In the genomic region with DNA sequence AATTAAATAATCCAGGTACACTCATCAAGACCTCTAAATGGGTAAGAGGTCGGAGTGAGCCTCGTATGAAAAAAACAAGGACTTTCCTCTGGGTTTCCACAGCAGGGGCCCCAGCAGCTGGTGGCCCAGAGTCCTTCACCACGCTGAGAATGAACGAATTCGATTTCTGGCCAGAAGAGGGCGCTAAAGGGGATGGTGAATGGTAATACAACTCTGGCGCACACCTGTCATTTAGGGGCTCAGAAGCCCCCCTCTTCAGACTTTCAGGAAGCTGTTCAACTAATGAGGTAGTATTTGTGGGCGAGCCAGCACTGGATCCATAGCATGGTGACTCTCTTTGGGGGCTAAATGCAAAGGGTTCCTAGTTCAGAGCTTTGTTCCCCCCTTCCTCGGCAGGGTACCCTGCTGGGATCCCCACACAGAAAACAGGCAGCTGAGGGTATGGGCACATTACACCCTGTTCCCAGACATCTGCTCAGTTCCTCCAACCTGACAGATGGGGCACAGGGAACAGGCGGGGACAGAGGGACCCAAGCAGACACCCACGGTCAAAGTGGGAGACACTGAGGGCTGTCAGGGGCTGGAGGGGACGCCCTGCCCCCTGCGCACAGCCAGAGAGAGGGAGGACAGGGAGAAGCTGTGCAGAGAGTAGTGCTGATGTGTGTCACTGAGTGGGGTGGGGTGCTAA, we compare ENCODE assay signal across 10 mouse cellular contexts. TPM values are rescaled to one million over a fixed set of nuclear protein-coding genes. Genes with fewer than 3 reads are reported as not detected.
DNase-seq lines count a peak whose midpoint lies in the region; ATAC-seq lines count a peak whose summit lies in the region.
"Had no signal": no experiment of that assay in that cellular context is flagged by ENCODE, and none has a peak within 500 bp of the region (broad histone marks: within the 10 kb centered on the region; RNA-seq: fewer than 3 reads in every experiment).

No protein-coding gene starts in this region.

- peak; percentile 18 to 51 for DNase-seq in frontal cortex, postnatal 10 days (ENCODE audit: low spot score in 2 of 2)
- peak; percentile 61 for DNase-seq in 3T3-L1 (ENCODE audit: low read depth, low spot score)
- DNase-seq in adrenal gland, postnatal 10 days: peak; percentile 74
- peak; percentile 66 for DNase-seq in embryonic facial prominence, embryonic 10.5 days (ENCODE audit: low spot score)
- peak; percentile 48 to 76 for DNase-seq in kidney, postnatal 25 days
- DNase-seq in lung, postnatal 25 days (ENCODE audit: low spot score): peak; percentile 35
- peak; percentile 76 for DNase-seq in splenic B cell, adult 2 months (ENCODE audit: low read depth, low spot score)

- no peaks in the 10 kb centered on the region for H3K9me3 ChIP-seq in embryonic facial prominence, embryonic 10.5 days
- H3K9me3 ChIP-seq: neural tube, embryonic 12.5 days had no signal

- H3K27ac ChIP-seq in embryonic facial prominence, embryonic 10.5 days (replicated peaks): no peak overlapping the region
- H3K27ac ChIP-seq: neural tube, embryonic 12.5 days had no signal

- WGBS in embryonic facial prominence, embryonic 10.5 days: 41% methylated on average over 13 of the region's 13 CpGs

- peaks cover 72% of the 10 kb centered on the region for H3K36me3 ChIP-seq in embryonic facial prominence, embryonic 10.5 days (replicated peaks)
- peaks cover 6% of the 10 kb centered on the region for H3K36me3 ChIP-seq in splenic B cell, adult 2 months (ENCODE audit: control insufficient read depth, insufficient read depth, low read length, poor library complexity, severe bottlenecking)

- ATAC-seq in frontal cortex, adult (ENCODE audit: low TSS enrichment): no peak

- H3K4me3 ChIP-seq in embryonic facial prominence, embryonic 10.5 days: no peak overlapping the region
- H3K4me3 ChIP-seq: neural tube, embryonic 12.5 days had no signal

- peaks cover 29% of the 10 kb centered on the region for H3K27me3 ChIP-seq in embryonic facial prominence, embryonic 10.5 days (replicated peaks; ENCODE audit: low read depth, poor library complexity, severe bottlenecking)
- no peaks in the 10 kb centered on the region for H3K27me3 ChIP-seq in splenic B cell, adult 2 months (ENCODE audit: control insufficient read depth, insufficient read depth, low read length, poor library complexity, severe bottlenecking)

- peaks cover 32% of the 10 kb centered on the region for H3K4me1 ChIP-seq in embryonic facial prominence, embryonic 10.5 days

RNA-seq across cellular contexts. Expression of a gene that starts 7.6 kb away (rescaled TPM):
- total RNA-seq in adrenal gland, postnatal 10 days (2021): 10 to 100 TPM; 22.0 to 23.1 TPM
- 37.5 and 40.9 TPM in 2 replicates for polyA plus RNA-seq in embryonic facial prominence, embryonic 10.5 days (2016; fragmentation: Nextera tagmentation; extraction: Ambion mirVana)

RNA-seq across cellular contexts. Expression of a gene that starts 7.7 kb away (rescaled TPM):
- 10 to 100 TPM; 26.6 to 33.5 TPM for total RNA-seq in adrenal gland, postnatal 10 days (2021)
- 19.3 and 21.4 TPM in 2 replicates for polyA plus RNA-seq in embryonic facial prominence, embryonic 10.5 days (2016; fragmentation: Nextera tagmentation; extraction: Ambion mirVana)

RNA-seq across cellular contexts. Expression of a gene that starts 9.6 kb away (rescaled TPM):
- not detected for total RNA-seq in adrenal gland, postnatal 10 days (2021)
- 0.16 TPM in 1 of 2 replicates, not detected in the other for polyA plus RNA-seq in embryonic facial prominence, embryonic 10.5 days (2016; fragmentation: Nextera tagmentation; extraction: Ambion mirVana)
- polyA plus RNA-seq: heart, embryonic 14.5 days had no signal
